Mouse (Mus musculus) olfactory bulb, adult 2 months (tissue): ENCODE measurements at regions not wholly inside any gene's neighbourhood (a gene's known extent, or its start where the extent isn't known, plus 50 kb on each side); places are given as distances from the start of the nearest gene placed in this dataset.

Experiments
- H3K27ac ChIP-seq: fragments of 200-500 bp; 2 replicates; pipeline ENCODE4 v1.5.1; 2012; ENCODE audit warnings: low read depth, low read length; ENCODE audit not compliant: insufficient read depth
- H3K4me1 ChIP-seq: fragments of 200-500 bp; 2 replicates; pipeline ENCODE4 v1.6.1; 2012; ENCODE audit warnings: low read length; ENCODE audit not compliant: control insufficient read depth, insufficient read depth
- H3K4me3 ChIP-seq: fragments of 200-500 bp; 2 replicates; pipeline ENCODE4 v1.5.1; 2012; ENCODE audit warnings: mild to moderate bottlenecking, low read depth, low read length, moderate library complexity; ENCODE audit not compliant: insufficient read depth
- CTCF ChIP-seq: fragments of 200-500 bp; IDR thresholded peaks from 2 replicates; pipeline ENCODE4 v1.5.1; 2012; ENCODE audit warnings: low read depth, mild to moderate bottlenecking, low read length, moderate library complexity; ENCODE audit not compliant: insufficient read depth
- POLR2A ChIP-seq: fragments of 200-500 bp; IDR thresholded peaks from 2 replicates; pipeline ENCODE4 v1.6.1; 2012; ENCODE audit warnings: mild to moderate bottlenecking, low read depth, low read length, moderate library complexity; ENCODE audit not compliant: insufficient read depth
- WGBS: fragments of 180-500 bp; shearing (Covaris S2); methylation state at CpG from one replicate; pipeline ENCODE4 v1.1.7; 2018; 5-methylcytosine and 5-hydroxymethylcytosine counted together

- 99% methylated on average over 3 of the region's 3 CpGs for WGBS
Observed at GRCm38 (mm10) chr1:186456131-186456530, 249.7 kb downstream of the Tgfb2 start.

GRCm38 (mm10) chr1:186455177-186455660 is 250.6 kb downstream of the Tgfb2 start:
- TF ChIP-seq POLR2A (no peak), CTCF (no peak)
- peaks cover 2% of the 10 kb centered on the region; the same call in 1 of the 2 replicates for H3K4me1 ChIP-seq
- no peak overlapping the region for H3K27ac ChIP-seq
- WGBS, result 61% methylated on average over 7 of the region's 7 CpGs
- no peak overlapping the region for H3K4me3 ChIP-seq

More at GRCm38 (mm10) chr1:186456131-186456530, 249.7 kb downstream of the Tgfb2 start:
- Histone ChIP-seq H3K4me3 (no peak overlapping the region), H3K27ac (no peak overlapping the region), H3K4me1 (peaks cover 7% of the 10 kb centered on the region)
- TF ChIP-seq CTCF (no peak), POLR2A (no peak)

- 58% methylated on average over 4 of the region's 4 CpGs for WGBS
- Histone ChIP-seq H3K4me1 (peaks cover 2% of the 10 kb centered on the region; the same call in 1 of the 2 replicates), H3K27ac (no peak overlapping the region), H3K4me3 (no peak overlapping the region)
- TF ChIP-seq CTCF (no peak), POLR2A (no peak)
Observed at GRCm38 (mm10) chr1:186454393-186455085, 251.2 kb downstream of the Tgfb2 start.

- H3K4me1 ChIP-seq, result 0 out of 2 replicates have a peak, but pooled peaks cover 2% of the 10 kb centered on the region
- no peak for TF ChIP-seq POLR2A
- no peak for TF ChIP-seq CTCF
- no peak overlapping the region for H3K4me3 ChIP-seq
- no peak overlapping the region for H3K27ac ChIP-seq
- 63% methylated on average over 16 of the region's 16 CpGs for whole genome bisulfite sequencing
Observed at GRCm38 (mm10) chr1:186448841-186449650, 256.7 kb downstream of the Tgfb2 start.

GRCm38 (mm10) chr1:186447521-186447920 is 258.3 kb downstream of the Tgfb2 start:
- TF ChIP-seq CTCF, result no peak
- TF ChIP-seq POLR2A, result no peak
- 89% methylated on average over 1 of the region's 1 CpGs for WGBS

GRCm38 (mm10) chr1:186444701-186445131 is 261.1 kb downstream of the Tgfb2 start:
- H3K4me3 ChIP-seq, result no peak overlapping the region
- H3K4me1 ChIP-seq, result 0 out of 2 replicates have a peak, but pooled peaks cover 2% of the 10 kb centered on the region
- no peak overlapping the region for H3K27ac ChIP-seq
- 67% methylated on average over 5 of the region's 5 CpGs for WGBS
- TF ChIP-seq POLR2A (no peak), CTCF (no peak)

More at GRCm38 (mm10) chr1:186447521-186447920, 258.3 kb downstream of the Tgfb2 start:
- Histone ChIP-seq H3K27ac (no peak overlapping the region), H3K4me3 (no peak overlapping the region), H3K4me1 (0 out of 2 replicates have a peak, but pooled peaks cover 2% of the 10 kb centered on the region)

- WGBS, result 92% methylated on average over 1 of the region's 1 CpGs
- Histone ChIP-seq H3K4me3 (no peak overlapping the region), H3K27ac (no peak overlapping the region), H3K4me1 (no peaks in the 10 kb centered on the region)
- TF ChIP-seq CTCF (no peak), POLR2A (no peak)
Observed at GRCm38 (mm10) chr1:186442160-186442559, 263.6 kb downstream of the Tgfb2 start.

GRCm38 (mm10) chr1:186435336-186435972 is 270.3 kb downstream of the Tgfb2 start:
- 73% methylated on average over 12 of the region's 12 CpGs for WGBS
- no peak for TF ChIP-seq POLR2A
- no peak for TF ChIP-seq CTCF
- H3K4me1 ChIP-seq, result peaks cover 11% of the 10 kb centered on the region
- no peak overlapping the region for H3K4me3 ChIP-seq
- no peak overlapping the region for H3K27ac ChIP-seq

- TF ChIP-seq POLR2A, result no peak
- TF ChIP-seq CTCF, result no peak
- peaks cover 11% of the 10 kb centered on the region for H3K4me1 ChIP-seq
- H3K27ac ChIP-seq, result no peak overlapping the region
- H3K4me3 ChIP-seq, result no peak overlapping the region
- WGBS, result 38% methylated on average over 9 of the region's 9 CpGs
Observed at GRCm38 (mm10) chr1:186434782-186435181, 271.0 kb downstream of the Tgfb2 start.
